Mouse (Mus musculus) G1E (cell line): Measurements from ENCODE around the gene Ntng2.

Experiments used
- CTCF ChIP-seq: IDR thresholded peaks from 2 replicates; pipeline ENCODE4 v1.5.1; 2012; ENCODE audit warnings: low read depth, low read length, inconsistent platforms, mixed read lengths
- GATA1 ChIP-seq: IDR thresholded peaks from 2 replicates; pipeline ENCODE4 v1.6.1; 2012; ENCODE audit warnings: borderline replicate concordance, low read length, inconsistent platforms, mixed read lengths

DNA sequence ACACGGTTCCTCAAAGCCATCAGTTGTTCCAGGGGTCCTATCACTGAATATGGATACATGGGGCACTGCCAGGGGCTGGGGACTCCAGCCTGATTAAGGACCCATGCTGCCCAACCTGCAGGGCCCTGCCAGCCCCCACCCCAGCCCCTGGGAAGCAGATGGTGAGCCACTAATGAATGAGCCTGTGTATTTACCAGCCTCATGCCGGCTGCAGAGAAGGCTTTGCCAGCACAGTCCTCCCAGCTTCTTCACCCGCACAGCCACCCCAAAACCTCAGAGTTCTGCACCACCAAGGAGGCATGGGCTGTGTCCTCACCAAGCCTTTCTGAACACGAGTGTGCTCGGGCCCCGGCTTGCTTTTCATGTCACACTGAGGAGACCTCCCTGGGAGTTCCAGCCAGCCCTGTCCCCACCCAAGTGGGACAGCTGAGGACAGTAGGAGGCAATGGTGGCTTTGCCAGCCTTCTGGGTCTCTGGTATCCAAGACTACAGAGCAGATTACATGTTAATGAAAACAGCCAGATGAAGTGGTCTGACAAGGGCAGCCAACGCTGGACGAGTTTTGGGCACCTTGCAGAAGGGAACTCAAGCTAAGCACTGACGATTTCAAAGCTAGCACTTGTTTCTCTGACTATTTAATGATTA lies 22.5 kb downstream of the Ntng2 start:
- TF ChIP-seq CTCF (no peak), GATA1 (no peak)
